Mouse (Mus musculus): ENCODE data around the gene A230050P20Rik. TPM values are rescaled to one million over a fixed set of nuclear protein-coding genes. Genes with fewer than 3 reads are reported as not detected.

The A230050P20Rik gene
- polyA plus RNA-seq, 1 experiment from 2014 or later = 0.09 TPM

- DNase-seq (ENCODE audit: low read depth, low spot score) (peak; percentile 55), ATAC-seq (peak; percentile 94)
- ChIA-PET POLR2A (interaction anchor here (0.9 to 1.1 kb wide), 2 partner anchors 10 to 11 kb away, joined by 3 to 7 read pairs; no protein-coding TSS in a partner anchor), CTCF (interaction anchor here (1.5 to 3.7 kb wide), 3 partner anchors 10 to 11 kb away, joined by 4 to 17 read pairs (median 13); partner anchors contain the start of gene Eif3g)
- in situ Hi-C loops (cut with MboI; ENCODE audit: low pct_unique_long_range_greater_than_20kb) = no loop called here
- no peak for TF ChIP-seq CTCF (IDR thresholded peaks at IDR 0.05)
- no peaks in the 10 kb centered on the region for H3K27me3 ChIP-seq
These were observed 19.4 kb downstream of the A230050P20Rik start, which contains the start of gene Ppan for GRCm38 (mm10) chr9:20887704-20888385. TSS of gene Ppan (plus strand) at chr9:20888175.

- ATAC-seq = peak; percentile 55
- no peaks in the 10 kb centered on the region for H3K27me3 ChIP-seq
- ChIA-PET CTCF (interaction anchor here (3.2 to 3.7 kb wide), 2 partner anchors 10 kb away, joined by 13 to 17 read pairs; partner anchors contain the start of gene Eif3g), POLR2A (interaction anchor here (0.7 to 1.1 kb wide), 3 partner anchors 9 to 11 kb away, joined by 3 to 7 read pairs (median 3); no protein-coding TSS in a partner anchor)
- in situ Hi-C loops (cut with MboI; ENCODE audit: low pct_unique_long_range_greater_than_20kb) = no loop called here
- no peak for DNase-seq (ENCODE audit: low read depth, low spot score)
- no peak for TF ChIP-seq CTCF (IDR thresholded peaks at IDR 0.05)
These were observed 19.9 kb downstream of the A230050P20Rik start for GRCm38 (mm10) chr9:20888386-20888765.

GRCm38 (mm10) chr9:20889185-20890141 is 21.0 kb downstream of the A230050P20Rik start:
- POLR2A ChIA-PET = no interaction called here
- in situ Hi-C loops (cut with MboI; ENCODE audit: low pct_unique_long_range_greater_than_20kb) = no loop called here

GRCm38 (mm10) chr9:20890411-20890810 is 22.0 kb downstream of the A230050P20Rik start:
- in situ Hi-C loops (cut with MboI; ENCODE audit: low pct_unique_long_range_greater_than_20kb) = no loop called here
- CTCF ChIA-PET = interaction anchor here (1.0 to 3.2 kb wide), 3 partner anchors 8 to 13 kb away, joined by 3 to 17 read pairs (median 6); partner anchors contain the start of gene Eif3g
- POLR2A ChIA-PET = no interaction called here
- DNase-seq (ENCODE audit: low read depth, low spot score) (no peak), ATAC-seq (no peak)
- no peaks in the 10 kb centered on the region for H3K27me3 ChIP-seq
- no peak for TF ChIP-seq CTCF (IDR thresholded peaks at IDR 0.05)

More at GRCm38 (mm10) chr9:20889185-20890141, 21.0 kb downstream of the A230050P20Rik start:
- no peaks in the 10 kb centered on the region for H3K27me3 ChIP-seq
- no peak for TF ChIP-seq CTCF (IDR thresholded peaks at IDR 0.05)
- CTCF ChIA-PET = interaction anchor here (1.0 to 3.7 kb wide), 3 partner anchors 9 to 12 kb away, joined by 3 to 17 read pairs (median 13); partner anchors contain the start of gene Eif3g
- ATAC-seq (no peak), DNase-seq (ENCODE audit: low read depth, low spot score) (no peak)

- H3K27me3 ChIP-seq = no peaks in the 10 kb centered on the region
- no peak for TF ChIP-seq CTCF (IDR thresholded peaks at IDR 0.05)
- ChIA-PET CTCF (interaction anchor here (1.4 kb wide), 1 partner anchor 14 kb away, joined by 6 read pairs; no protein-coding TSS in a partner anchor), POLR2A (interaction anchor here (0.7 kb wide), 1 partner anchor 13 kb away, joined by 3 read pairs; no protein-coding TSS in a partner anchor)
- in situ Hi-C loops (cut with MboI; ENCODE audit: low pct_unique_long_range_greater_than_20kb) = no loop called here
- no peak for ATAC-seq
- DNase-seq (ENCODE audit: low read depth, low spot score) = no peak
These were observed 23.1 kb downstream of the A230050P20Rik start for GRCm38 (mm10) chr9:20891339-20892103.

- DNase-seq (ENCODE audit: low read depth, low spot score) = no peak
- H3K27me3 ChIP-seq = no peaks in the 10 kb centered on the region
- ChIA-PET CTCF (no interaction called here), POLR2A (interaction anchor here (0.6 to 0.9 kb wide), 3 partner anchors 11 to 84 kb away, joined by 3 read pairs; no protein-coding TSS in a partner anchor)
- ATAC-seq = no peak
- in situ Hi-C loops (cut with MboI; ENCODE audit: low pct_unique_long_range_greater_than_20kb) = no loop called here
- TF ChIP-seq CTCF (IDR thresholded peaks at IDR 0.05) = no peak
These were observed 23.7 kb downstream of the A230050P20Rik start for GRCm38 (mm10) chr9:20892104-20892653.

- TF ChIP-seq CTCF (IDR thresholded peaks at IDR 0.05) = no peak
- H3K27me3 ChIP-seq = no peaks in the 10 kb centered on the region
- ATAC-seq (no peak), DNase-seq (ENCODE audit: low read depth, low spot score) (no peak)
- POLR2A ChIA-PET = interaction anchor here (0.6 to 0.9 kb wide), 2 partner anchors 10 to 83 kb away, joined by 3 read pairs; no protein-coding TSS in a partner anchor
- in situ Hi-C loops (cut with MboI; ENCODE audit: low pct_unique_long_range_greater_than_20kb) = no loop called here
- CTCF ChIA-PET = interaction anchor here (1.2 kb wide), 1 partner anchor 51 kb away, joined by 3 read pairs; no protein-coding TSS in a partner anchor
These were observed 24.6 kb downstream of the A230050P20Rik start for GRCm38 (mm10) chr9:20893069-20893468.

- ChIA-PET CTCF (interaction anchor here (1.2 kb wide), 1 partner anchor 50 kb away, joined by 3 read pairs; no protein-coding TSS in a partner anchor), POLR2A (no interaction called here)
- DNase-seq (ENCODE audit: low read depth, low spot score) (no peak), ATAC-seq (no peak)
- no peaks in the 10 kb centered on the region for H3K27me3 ChIP-seq
- TF ChIP-seq CTCF (IDR thresholded peaks at IDR 0.05) = no peak
- in situ Hi-C loops (cut with MboI; ENCODE audit: low pct_unique_long_range_greater_than_20kb) = no loop called here
These were observed 25.3 kb downstream of the A230050P20Rik start for GRCm38 (mm10) chr9:20893590-20894343.

- ATAC-seq (no peak), DNase-seq (ENCODE audit: low read depth, low spot score) (no peak)
- POLR2A ChIA-PET = no interaction called here
- no peak for TF ChIP-seq CTCF (IDR thresholded peaks at IDR 0.05)
- no peaks in the 10 kb centered on the region for H3K27me3 ChIP-seq
- CTCF ChIA-PET = interaction anchor here (0.6 kb wide), 1 partner anchor 16 kb away, joined by 3 read pairs; no protein-coding TSS in a partner anchor
- in situ Hi-C loops (cut with MboI; ENCODE audit: low pct_unique_long_range_greater_than_20kb) = no loop called here
These were observed 26.2 kb downstream of the A230050P20Rik start for GRCm38 (mm10) chr9:20894629-20895028.
